Mouse (Mus musculus) forebrain, postnatal 0 days (tissue): ENCODE results near the gene Pramel5. TPM values are rescaled to one million over a fixed set of nuclear protein-coding genes. Genes with fewer than 3 reads are reported as not detected.
"Not testable (repeated sequence)": the region's sequence is repeated elsewhere in the genome, so short reads cannot be mapped to it uniquely, and the experiment has no call there.

Experiments used
- ATAC-seq: fragments of 200-750 bp; cut with Nextera tagmentation; 2 replicates; pipeline ENCODE4 v1.8.0; 2017; ENCODE audit warnings: mild to moderate bottlenecking, moderate library complexity
- DNase-seq: peaks from one replicate; pipeline ENCODE4 v3.0.0-alpha.2; 2015
- H3K27ac ChIP-seq: fragments of 300-500 bp; sonication (generic); 2 replicates; pipeline ENCODE4 v1.5.1; 2014; ENCODE audit warnings: low read depth, mild to moderate bottlenecking, antibody characterized with exemption, low read length, moderate library complexity, mixed read lengths
- H3K27me3 ChIP-seq: fragments of 300-500 bp; sonication (generic); 2 replicates; pipeline ENCODE4 v1.6.1; 2014; ENCODE audit warnings: mild to moderate bottlenecking, low read length, mixed read lengths; ENCODE audit not compliant: insufficient read depth
- H3K36me3 ChIP-seq: fragments of 300-500 bp; sonication (generic); 2 replicates; pipeline ENCODE4 v1.6.1; 2014; ENCODE audit warnings: mild to moderate bottlenecking, moderate library complexity; ENCODE audit not compliant: insufficient read depth
- H3K4me1 ChIP-seq: fragments of 300-500 bp; sonication (generic); 2 replicates; pipeline ENCODE4 v1.6.1; 2014; ENCODE audit warnings: antibody characterized with exemption; ENCODE audit not compliant: insufficient read depth
- H3K4me2 ChIP-seq: fragments of 300-500 bp; sonication (generic); 2 replicates; pipeline ENCODE4 v1.6.1; 2014; ENCODE audit warnings: low read depth, mild to moderate bottlenecking, moderate library complexity
- H3K4me3 ChIP-seq: fragments of 300-500 bp; sonication (generic); 2 replicates; pipeline ENCODE4 v1.5.1; 2014; ENCODE audit warnings: low read depth, low read length, mixed read lengths
- H3K9ac ChIP-seq: fragments of 300-500 bp; sonication (generic); 2 replicates; pipeline ENCODE4 v1.6.1; 2014; ENCODE audit warnings: mild to moderate bottlenecking
- H3K9me3 ChIP-seq: fragments of 300-500 bp; sonication (generic); 2 replicates; pipeline ENCODE4 v1.6.1; 2016; ENCODE audit warnings: low read length
- WGBS: fragments of 180-500 bp; shearing (Covaris S2); extraction: QIAGEN DNeasy Blood & Tissue Kit; methylation state at CpG from one replicate; pipeline ENCODE4 v1.1.7; 2014; 5-methylcytosine and 5-hydroxymethylcytosine counted together
- polyA plus RNA-seq: library from polyadenylated mRNA; unstranded; fragments of >200 nt; fragmentation: Nextera tagmentation; extraction: Ambion mirVana; gene quantifications from 2 replicates; pipeline ENCODE4 v1.2.1, GENCODE M21; 2015
- total RNA-seq: library from RNA; depleted of rRNA; stranded (reverse); fragments of >200 nt; gene quantifications from 2 replicates; pipeline ENCODE4 v1.2.3, GENCODE M21; 2014; rRNA removed

The Pramel5 gene
- total RNA-seq (not detected in 2 replicates), polyA plus RNA-seq (not detected in 2 replicates)

- H3K9ac ChIP-seq, ATAC-seq, H3K4me3 ChIP-seq, DNase-seq, H3K27me3 ChIP-seq, H3K27ac ChIP-seq, H3K36me3 ChIP-seq, H3K4me1 ChIP-seq, H3K9me3 ChIP-seq, H3K4me2 ChIP-seq: not testable (repeated sequence)
- 80% methylated on average over 1 of the region's 1 CpGs for WGBS
Measured at GRCm38 (mm10) chr4:144280388-144280787, at the start of gene Pramel5. Pramel5 (minus strand) TSS chr4:144280488.

- not testable (repeated sequence) for H3K27me3 ChIP-seq, H3K27ac ChIP-seq, H3K4me2 ChIP-seq, H3K9me3 ChIP-seq, H3K36me3 ChIP-seq, DNase-seq, ATAC-seq, H3K9ac ChIP-seq, H3K4me3 ChIP-seq, H3K4me1 ChIP-seq
- 61% methylated on average over 4 of the region's 4 CpGs for WGBS
Measured at GRCm38 (mm10) chr4:144329949-144330348, 49.7 kb upstream of the Pramel5 start, which contains the start of gene Gm13128. Gm13128 (plus strand) TSS chr4:144330249.

GRCm38 (mm10) chr4:144312666-144313460 lies 32.6 kb upstream of the Pramel5 start:
- H3K27ac ChIP-seq, H3K4me3 ChIP-seq, H3K36me3 ChIP-seq, H3K4me2 ChIP-seq, DNase-seq, H3K9ac ChIP-seq, ATAC-seq, H3K27me3 ChIP-seq, H3K9me3 ChIP-seq, H3K4me1 ChIP-seq: not testable (repeated sequence)
- 75% methylated on average over 2 of the region's 2 CpGs for whole genome bisulfite sequencing

DNA sequence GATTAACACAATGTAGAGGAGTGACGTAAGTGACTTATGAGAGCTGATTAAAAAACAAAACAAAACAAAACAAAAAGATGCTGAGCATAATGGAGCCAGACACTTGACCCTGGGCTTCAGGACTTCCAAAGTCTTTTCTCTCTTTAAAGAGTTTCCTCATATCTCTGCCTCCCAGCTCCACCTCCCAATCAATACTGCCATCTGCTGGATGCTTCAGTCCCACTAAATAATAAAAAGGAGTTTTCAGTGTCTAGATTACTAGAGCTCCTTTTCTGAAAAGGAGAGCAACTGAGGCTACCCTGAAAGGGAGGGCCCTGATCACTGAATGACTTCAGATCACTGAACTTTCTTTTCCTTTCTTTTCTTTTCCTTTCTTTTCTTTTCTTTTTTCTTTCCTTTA lies 19.1 kb upstream of the Pramel5 start:
- not testable (repeated sequence) for H3K9me3 ChIP-seq, H3K36me3 ChIP-seq, H3K4me3 ChIP-seq, ATAC-seq, H3K27me3 ChIP-seq, H3K4me1 ChIP-seq, DNase-seq, H3K4me2 ChIP-seq, H3K27ac ChIP-seq, H3K9ac ChIP-seq
- WGBS: 58% methylated on average over 1 of the region's 1 CpGs

DNA sequence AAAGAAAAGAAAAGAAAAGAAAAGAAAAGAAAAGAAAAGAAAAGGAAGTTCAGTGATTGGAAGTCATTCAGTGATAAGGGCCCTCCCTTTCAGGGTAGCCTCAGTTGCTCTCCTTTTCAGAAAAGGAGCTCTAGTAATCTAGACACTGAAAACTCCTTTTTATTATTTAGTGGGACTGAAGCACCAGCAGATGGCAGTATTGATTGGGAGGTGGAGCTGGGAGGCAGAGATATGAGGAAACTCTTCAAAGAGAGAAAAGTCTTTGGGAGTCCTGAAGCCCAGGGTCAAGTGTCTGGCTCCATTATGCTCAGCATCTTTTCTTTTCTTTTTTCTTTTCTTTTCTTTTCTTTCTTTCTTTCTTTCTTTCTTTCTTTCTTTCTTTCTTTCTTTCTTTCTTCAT lies 25.5 kb downstream of the Pramel5 start:
- not testable (repeated sequence) for H3K4me2 ChIP-seq, H3K4me3 ChIP-seq, ATAC-seq, H3K27ac ChIP-seq, H3K9me3 ChIP-seq, H3K27me3 ChIP-seq, H3K4me1 ChIP-seq, DNase-seq, H3K9ac ChIP-seq, H3K36me3 ChIP-seq

Other genes with a start within 250 kb of the Pramel5 start
- not detected in 2 replicates for gene Pramel4, start 221.4 kb downstream of the Pramel5 start, total RNA-seq
- gene Pramel4, start 221.4 kb downstream of the Pramel5 start, polyA plus RNA-seq: not detected in 2 replicates
- not detected in 2 replicates for gene Gm13102, start 174.0 kb downstream of the Pramel5 start, total RNA-seq
- gene Gm13102, start 174.0 kb downstream of the Pramel5 start, polyA plus RNA-seq: not detected in 2 replicates
- gene Oog3, start 117.8 kb downstream of the Pramel5 start, total RNA-seq: not detected in 2 replicates
- gene Oog3, start 117.8 kb downstream of the Pramel5 start, polyA plus RNA-seq: not detected in 2 replicates
- gene Oog2, start 89.8 kb downstream of the Pramel5 start, total RNA-seq: not detected in 2 replicates
- not detected in 2 replicates for gene Oog2, start 89.8 kb downstream of the Pramel5 start, polyA plus RNA-seq
- not detected in 2 replicates for gene C87977, start 67.2 kb downstream of the Pramel5 start, total RNA-seq
- not detected in 2 replicates for gene C87977, start 67.2 kb downstream of the Pramel5 start, polyA plus RNA-seq
- gene Gm13128, start 49.8 kb upstream of the Pramel5 start, total RNA-seq: not detected in 2 replicates
- not detected in 2 replicates for gene Gm13128, start 49.8 kb upstream of the Pramel5 start, polyA plus RNA-seq
- gene Gm13119, start 77.5 kb upstream of the Pramel5 start, total RNA-seq: not detected in 2 replicates
- not detected in 2 replicates for gene Gm13119, start 77.5 kb upstream of the Pramel5 start, polyA plus RNA-seq
- not detected in 2 replicates for gene Pramef20, start 97.4 kb upstream of the Pramel5 start, total RNA-seq
- not detected in 2 replicates for gene Pramef20, start 97.4 kb upstream of the Pramel5 start, polyA plus RNA-seq
- not detected in 2 replicates for gene Pramef12, start 128.0 kb upstream of the Pramel5 start, total RNA-seq
- not detected in 2 replicates for gene Pramef12, start 128.0 kb upstream of the Pramel5 start, polyA plus RNA-seq
- gene 1700012P22Rik, start 158.3 kb upstream of the Pramel5 start, total RNA-seq: not detected in 2 replicates
- gene 1700012P22Rik, start 158.3 kb upstream of the Pramel5 start, polyA plus RNA-seq: not detected in 2 replicates
- gene Gm9944, start 172.8 kb upstream of the Pramel5 start, total RNA-seq: not detected in 2 replicates
- not detected in 2 replicates for gene Gm9944, start 172.8 kb upstream of the Pramel5 start, polyA plus RNA-seq
- gene Aadacl3, start 183.3 kb upstream of the Pramel5 start, total RNA-seq: not detected in 2 replicates
- not detected in 2 replicates for gene Aadacl3, start 183.3 kb upstream of the Pramel5 start, polyA plus RNA-seq
- not detected in 2 replicates for gene 9430007A20Rik, start 239.3 kb upstream of the Pramel5 start, total RNA-seq
- not detected in 2 replicates for gene 9430007A20Rik, start 239.3 kb upstream of the Pramel5 start, polyA plus RNA-seq